Mouse (Mus musculus): Measurements from ENCODE around the gene Sox6.

- no peak for TF ChIP-seq CTCF (IDR thresholded peaks at IDR 0.05; ENCODE audit: extremely low read depth, insufficient read depth, insufficient read length, insufficient replicate concordance)
- TF ChIP-seq POLR2A (IDR thresholded peaks at IDR 0.05; ENCODE audit: low read depth, low read length) = no peak
Measured at GRCm38 (mm10) chr7:115597376-115597775, 441.2 kb downstream of the Sox6 start.
